Mouse (Mus musculus): ENCODE data around the gene Ccdc158. TPM values are rescaled to one million over a fixed set of nuclear protein-coding genes. Genes with fewer than 3 reads are reported as not detected.
A peak's percentile ranks its signal among the peaks of the same experiment; 100 is the strongest.

The Ccdc158 gene
- polyA plus RNA-seq, 1 experiment, result 0.65 TPM

- Histone ChIP-seq H3K27ac (ENCODE audit: insufficient read depth, low read length) (no peak overlapping the region), H3K4me1 (ENCODE audit: control insufficient read depth, insufficient read depth, low read length) (no peaks in the 10 kb centered on the region), H3K4me3 (ENCODE audit: insufficient read depth, low read length) (no peak overlapping the region)
- no peak for TF ChIP-seq CTCF (IDR thresholded peaks at IDR 0.05; ENCODE audit: extremely low read depth, insufficient read depth, low read length)
- no peak for TF ChIP-seq POLR2A (IDR thresholded peaks at IDR 0.05; ENCODE audit: extremely low read depth, insufficient read depth, low read length)
Measured at GRCm38 (mm10) chr5:92607492-92608229, 67.4 kb downstream of the Ccdc158 start.

DNA sequence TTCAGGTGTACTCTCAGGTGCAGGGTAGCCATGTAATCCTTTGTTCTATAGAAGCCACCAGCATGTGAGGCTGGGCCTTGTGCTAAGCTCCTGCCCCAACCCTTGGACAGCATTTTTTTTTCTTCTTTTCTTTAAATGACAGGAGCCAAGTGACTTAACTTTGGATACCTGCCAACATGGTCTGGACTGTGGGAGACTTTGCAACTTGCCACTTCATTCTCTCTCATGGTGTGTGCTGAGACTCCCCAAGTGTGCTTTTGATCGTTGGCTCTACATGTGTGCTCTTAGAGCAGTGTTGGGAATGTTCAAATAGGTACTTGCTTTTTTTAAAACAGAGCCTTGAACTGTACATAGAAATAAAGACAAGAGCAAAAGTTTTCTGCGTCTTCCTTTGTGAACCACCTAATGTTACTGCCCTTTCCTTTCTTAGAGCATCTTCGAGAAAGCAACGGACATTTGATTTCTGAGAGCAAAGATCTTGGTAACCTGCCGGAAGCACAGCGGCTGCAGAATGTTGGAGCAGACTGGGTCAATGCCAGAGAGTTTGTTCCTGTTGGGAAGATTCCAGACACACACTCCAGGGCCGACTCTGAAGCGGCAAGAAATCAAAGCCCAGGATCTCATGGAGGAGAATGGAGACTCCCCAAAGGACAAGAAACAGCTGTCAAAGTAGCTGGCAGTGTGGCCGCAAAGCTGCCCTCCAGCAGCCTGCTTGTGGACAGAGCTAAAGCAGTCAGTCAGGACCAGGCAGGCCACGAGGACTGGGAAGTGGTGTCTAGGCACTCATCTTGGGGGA lies 70.4 kb downstream of the Ccdc158 start:
- no peak overlapping the region for H3K4me3 ChIP-seq (ENCODE audit: insufficient read depth, low read length)
- TF ChIP-seq POLR2A (IDR thresholded peaks at IDR 0.05; ENCODE audit: extremely low read depth, insufficient read depth, low read length), result no peak
- TF ChIP-seq CTCF (IDR thresholded peaks at IDR 0.05; ENCODE audit: extremely low read depth, insufficient read depth, low read length), result no peak
- no peak overlapping the region for H3K27ac ChIP-seq (ENCODE audit: insufficient read depth, low read length)
- H3K4me1 ChIP-seq (ENCODE audit: control insufficient read depth, insufficient read depth, low read length), result no peaks in the 10 kb centered on the region

- no peak within 1 kb of the TSS for H3K27ac ChIP-seq (ENCODE audit: insufficient read depth, low read length)
- H3K4me3 ChIP-seq (ENCODE audit: insufficient read depth, low read length), result peak within 1 kb of the TSS; percentile 24
- no peak for TF ChIP-seq POLR2A (IDR thresholded peaks at IDR 0.05; ENCODE audit: extremely low read depth, insufficient read depth, low read length)
- TF ChIP-seq CTCF (IDR thresholded peaks at IDR 0.05; ENCODE audit: extremely low read depth, insufficient read depth, low read length), result no peak
- no peaks in the 10 kb centered on the region for H3K4me1 ChIP-seq (ENCODE audit: control insufficient read depth, insufficient read depth, low read length)
Measured at GRCm38 (mm10) chr5:92602691-92603690, 72.1 kb downstream of the Ccdc158 start, which contains the start of gene Stbd1. Stbd1 (plus strand) TSS chr5:92603041.

- no peak overlapping the region for H3K27ac ChIP-seq (ENCODE audit: insufficient read depth, low read length)
- TF ChIP-seq POLR2A (IDR thresholded peaks at IDR 0.05; ENCODE audit: extremely low read depth, insufficient read depth, low read length) (no peak), CTCF (IDR thresholded peaks at IDR 0.05; ENCODE audit: extremely low read depth, insufficient read depth, low read length) (no peak)
- H3K4me3 ChIP-seq (ENCODE audit: insufficient read depth, low read length), result no peak overlapping the region
- no peaks in the 10 kb centered on the region for H3K4me1 ChIP-seq (ENCODE audit: control insufficient read depth, insufficient read depth, low read length)
Measured at GRCm38 (mm10) chr5:92599030-92599429, 76.0 kb downstream of the Ccdc158 start.

GRCm38 (mm10) chr5:92596865-92597264 lies 78.2 kb downstream of the Ccdc158 start:
- H3K4me1 ChIP-seq (ENCODE audit: control insufficient read depth, insufficient read depth, low read length), result no peaks in the 10 kb centered on the region
- no peak overlapping the region for H3K27ac ChIP-seq (ENCODE audit: insufficient read depth, low read length)
- no peak for TF ChIP-seq POLR2A (IDR thresholded peaks at IDR 0.05; ENCODE audit: extremely low read depth, insufficient read depth, low read length)
- no peak for TF ChIP-seq CTCF (IDR thresholded peaks at IDR 0.05; ENCODE audit: extremely low read depth, insufficient read depth, low read length)

GRCm38 (mm10) chr5:92595026-92595425 lies 80.0 kb downstream of the Ccdc158 start:
- no peaks in the 10 kb centered on the region for H3K4me1 ChIP-seq (ENCODE audit: control insufficient read depth, insufficient read depth, low read length)
- H3K27ac ChIP-seq (ENCODE audit: insufficient read depth, low read length), result no peak overlapping the region
- TF ChIP-seq POLR2A (IDR thresholded peaks at IDR 0.05; ENCODE audit: extremely low read depth, insufficient read depth, low read length), result no peak
- no peak overlapping the region for H3K4me3 ChIP-seq (ENCODE audit: insufficient read depth, low read length)

More at GRCm38 (mm10) chr5:92596865-92597264, 78.2 kb downstream of the Ccdc158 start:
- no peak overlapping the region for H3K4me3 ChIP-seq (ENCODE audit: insufficient read depth, low read length)

DNA sequence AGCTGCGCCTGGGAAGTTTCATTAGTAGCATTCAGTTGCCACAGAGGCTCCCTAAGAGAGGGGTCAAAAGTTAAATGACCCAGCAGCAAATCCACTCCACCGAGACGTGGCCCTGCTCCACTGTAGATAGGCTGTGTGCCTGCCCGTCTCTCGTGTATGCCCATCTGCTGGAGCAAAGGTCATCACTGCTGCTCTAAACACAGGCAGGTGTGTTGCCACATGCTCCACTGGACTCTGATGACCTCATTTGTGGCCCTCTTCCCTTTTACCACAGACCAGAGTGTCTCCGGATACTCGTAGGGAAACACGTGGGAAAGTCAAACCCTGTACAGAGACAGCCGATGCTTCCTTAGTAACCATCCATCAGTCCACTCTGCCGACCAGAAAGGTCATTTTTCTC lies 89.1 kb downstream of the Ccdc158 start:
- H3K4me1 ChIP-seq (ENCODE audit: control insufficient read depth, insufficient read depth, low read length), result no peaks in the 10 kb centered on the region; the same call in 1 of the 2 replicates
- no peak overlapping the region for H3K4me3 ChIP-seq (ENCODE audit: insufficient read depth, low read length)
- H3K27ac ChIP-seq (ENCODE audit: insufficient read depth, low read length), result no peak overlapping the region
- no peak for TF ChIP-seq POLR2A (IDR thresholded peaks at IDR 0.05; ENCODE audit: extremely low read depth, insufficient read depth, low read length)
- no peak for TF ChIP-seq CTCF (IDR thresholded peaks at IDR 0.05; ENCODE audit: extremely low read depth, insufficient read depth, low read length)

- no peak overlapping the region for H3K4me3 ChIP-seq (ENCODE audit: insufficient read depth, low read length)
- no peak overlapping the region for H3K27ac ChIP-seq (ENCODE audit: insufficient read depth, low read length)
- H3K4me1 ChIP-seq (ENCODE audit: control insufficient read depth, insufficient read depth, low read length), result no peaks in the 10 kb centered on the region
- no peak for TF ChIP-seq POLR2A (IDR thresholded peaks at IDR 0.05; ENCODE audit: extremely low read depth, insufficient read depth, low read length)
- TF ChIP-seq CTCF (IDR thresholded peaks at IDR 0.05; ENCODE audit: extremely low read depth, insufficient read depth, low read length), result no peak
Measured at GRCm38 (mm10) chr5:92579559-92579958, 95.5 kb downstream of the Ccdc158 start.

- H3K4me3 ChIP-seq (ENCODE audit: insufficient read depth, low read length), result no peak overlapping the region
- no peak for TF ChIP-seq CTCF (IDR thresholded peaks at IDR 0.05; ENCODE audit: extremely low read depth, insufficient read depth, low read length)
- no peak for TF ChIP-seq POLR2A (IDR thresholded peaks at IDR 0.05; ENCODE audit: extremely low read depth, insufficient read depth, low read length)
- no peak overlapping the region for H3K27ac ChIP-seq (ENCODE audit: insufficient read depth, low read length)
- H3K4me1 ChIP-seq (ENCODE audit: control insufficient read depth, insufficient read depth, low read length), result no peaks in the 10 kb centered on the region
Measured at GRCm38 (mm10) chr5:92571232-92571631, 103.8 kb downstream of the Ccdc158 start.

All from cortical plate, adult 2 months (tissue).